Mouse (Mus musculus): Measurements from ENCODE around the gene Unc13b. TPM values are rescaled to one million over a fixed set of nuclear protein-coding genes. Genes with fewer than 3 reads are reported as not detected.

Gene Unc13b
- total and polyA plus RNA-seq, 2 experiments from 2014 or later = 7.9 to 40.2 TPM

GRCm38 (mm10) chr4:43267323-43267658 is 208.5 kb downstream of the Unc13b start:
- ATAC-seq (ENCODE audit: low FRiP score) (no peak), DNase-seq (ENCODE audit: low spot score) (no peak)
- H3K4me1 ChIP-seq (ENCODE audit: insufficient read depth, low read length) = no peaks in the 10 kb centered on the region
- H3K4me3 ChIP-seq (ENCODE audit: low read depth, low read length) = peak overlapping the region; percentile 39
- no peak for TF ChIP-seq CTCF (IDR thresholded peaks at IDR 0.05)
- H3K9me3 ChIP-seq (ENCODE audit: low read length) = no peaks in the 10 kb centered on the region
- H3K36me3 ChIP-seq (ENCODE audit: insufficient read depth, low read length) = no peaks in the 10 kb centered on the region
- 1% methylated on average over 2 of the region's 2 CpGs for WGBS
- no peaks in the 10 kb centered on the region for H3K27me3 ChIP-seq (ENCODE audit: insufficient read depth, low read length)
- peak overlapping the region; percentile 52; the same call in 1 of the 2 replicates for H3K9ac ChIP-seq (replicated peaks; ENCODE audit: low read length, poor library complexity, severe bottlenecking)
- peak overlapping the region; percentile 72 for H3K4me2 ChIP-seq (ENCODE audit: low read depth, low read length, poor library complexity, severe bottlenecking)
- H3K27ac ChIP-seq (ENCODE audit: low read depth, low read length) = 0 out of 2 replicates have a peak overlapping the region, but pooled peaks have one; percentile 32

- Histone ChIP-seq H3K9ac (replicated peaks; ENCODE audit: low read length, poor library complexity, severe bottlenecking) (no peak overlapping the region), H3K27ac (ENCODE audit: low read depth, low read length) (no peak overlapping the region), H3K4me1 (ENCODE audit: insufficient read depth, low read length) (no peaks in the 10 kb centered on the region), H3K27me3 (ENCODE audit: insufficient read depth, low read length) (no peaks in the 10 kb centered on the region), H3K4me2 (ENCODE audit: low read depth, low read length, poor library complexity, severe bottlenecking) (no peak overlapping the region), H3K4me3 (ENCODE audit: low read depth, low read length) (no peak overlapping the region), H3K36me3 (ENCODE audit: insufficient read depth, low read length) (no peaks in the 10 kb centered on the region), H3K9me3 (ENCODE audit: low read length) (no peaks in the 10 kb centered on the region)
- no peak for DNase-seq (ENCODE audit: low spot score)
- 96% methylated on average over 5 of the region's 5 CpGs for WGBS
- no peak for TF ChIP-seq CTCF (IDR thresholded peaks at IDR 0.05)
- no peak for ATAC-seq (ENCODE audit: low FRiP score)
Measured at GRCm38 (mm10) chr4:43285476-43285875, 226.7 kb downstream of the Unc13b start.

GRCm38 (mm10) chr4:43287305-43287704 is 228.6 kb downstream of the Unc13b start:
- WGBS = 73% methylated on average over 3 of the region's 3 CpGs
- H3K4me2 ChIP-seq (ENCODE audit: low read depth, low read length, poor library complexity, severe bottlenecking) = no peak overlapping the region
- no peak for ATAC-seq (ENCODE audit: low FRiP score)
- no peaks in the 10 kb centered on the region for H3K36me3 ChIP-seq (ENCODE audit: insufficient read depth, low read length)
- TF ChIP-seq CTCF (IDR thresholded peaks at IDR 0.05) = no peak
- H3K4me1 ChIP-seq (ENCODE audit: insufficient read depth, low read length) = no peaks in the 10 kb centered on the region
- no peak overlapping the region for H3K4me3 ChIP-seq (ENCODE audit: low read depth, low read length)
- H3K27ac ChIP-seq (ENCODE audit: low read depth, low read length) = no peak overlapping the region
- DNase-seq (ENCODE audit: low spot score) = no peak
- H3K27me3 ChIP-seq (ENCODE audit: insufficient read depth, low read length) = no peaks in the 10 kb centered on the region
- H3K9me3 ChIP-seq (ENCODE audit: low read length) = no peaks in the 10 kb centered on the region
- no peak overlapping the region for H3K9ac ChIP-seq (replicated peaks; ENCODE audit: low read length, poor library complexity, severe bottlenecking)

GRCm38 (mm10) chr4:43294001-43294400 is 235.2 kb downstream of the Unc13b start:
- Histone ChIP-seq H3K27ac (ENCODE audit: low read depth, low read length) (no peak overlapping the region), H3K27me3 (ENCODE audit: insufficient read depth, low read length) (no peaks in the 10 kb centered on the region), H3K36me3 (ENCODE audit: insufficient read depth, low read length) (no peaks in the 10 kb centered on the region), H3K4me1 (ENCODE audit: insufficient read depth, low read length) (no peaks in the 10 kb centered on the region), H3K4me3 (ENCODE audit: low read depth, low read length) (no peak overlapping the region), H3K9ac (replicated peaks; ENCODE audit: low read length, poor library complexity, severe bottlenecking) (no peak overlapping the region), H3K4me2 (ENCODE audit: low read depth, low read length, poor library complexity, severe bottlenecking) (no peak overlapping the region), H3K9me3 (ENCODE audit: low read length) (no peaks in the 10 kb centered on the region)
- ATAC-seq (ENCODE audit: low FRiP score) (no peak), DNase-seq (ENCODE audit: low spot score) (no peak)
- WGBS = 42% methylated on average over 6 of the region's 6 CpGs
- peak; percentile 38 for TF ChIP-seq CTCF (IDR thresholded peaks at IDR 0.05)

- Histone ChIP-seq H3K4me2 (ENCODE audit: low read depth, low read length, poor library complexity, severe bottlenecking) (no peak overlapping the region), H3K9ac (replicated peaks; ENCODE audit: low read length, poor library complexity, severe bottlenecking) (no peak overlapping the region), H3K9me3 (ENCODE audit: low read length) (no peaks in the 10 kb centered on the region), H3K4me1 (ENCODE audit: insufficient read depth, low read length) (0 out of 2 replicates have a peak, but pooled peaks cover 4% of the 10 kb centered on the region), H3K27me3 (ENCODE audit: insufficient read depth, low read length) (no peaks in the 10 kb centered on the region), H3K36me3 (ENCODE audit: insufficient read depth, low read length) (no peaks in the 10 kb centered on the region), H3K27ac (ENCODE audit: low read depth, low read length) (peak overlapping the region; percentile 27; the same call in 1 of the 2 replicates), H3K4me3 (ENCODE audit: low read depth, low read length) (no peak overlapping the region)
- ATAC-seq (ENCODE audit: low FRiP score) (peak; percentile 66; the same call in 1 of the 2 replicates), DNase-seq (ENCODE audit: low spot score) (peak; percentile 34)
- WGBS = 12% methylated on average over 11 of the region's 11 CpGs
- TF ChIP-seq CTCF (IDR thresholded peaks at IDR 0.05) = no peak
Measured at GRCm38 (mm10) chr4:43309696-43310338, 251.1 kb downstream of the Unc13b start.

Other genes with a start within 250 kb of the Unc13b start
- not detected in 2 replicates for gene Fam205a1, start 205.1 kb upstream of the Unc13b start, total RNA-seq (2014; rRNA removed)
- not detected in 2 replicates for gene Fam205a1, start 205.1 kb upstream of the Unc13b start, polyA plus RNA-seq (2015; fragmentation: Nextera tagmentation; extraction: Ambion mirVana)
- 0.09 and 0.16 TPM in 2 replicates for gene Gm12394, start 202.2 kb upstream of the Unc13b start, total RNA-seq (2014; rRNA removed)
- gene Gm12394, start 202.2 kb upstream of the Unc13b start, polyA plus RNA-seq (2015; fragmentation: Nextera tagmentation; extraction: Ambion mirVana) = 0.21 and 0.71 TPM in 2 replicates
- gene Fam205c, start 184.7 kb upstream of the Unc13b start, total RNA-seq (2014; rRNA removed) = not detected in 2 replicates
- gene Fam205c, start 184.7 kb upstream of the Unc13b start, polyA plus RNA-seq (2015; fragmentation: Nextera tagmentation; extraction: Ambion mirVana) = 2.1 and 4.4 TPM in 2 replicates
- 130 and 148 TPM in 2 replicates for gene Phf24, start 142.3 kb upstream of the Unc13b start, total RNA-seq (2014; rRNA removed)
- gene Phf24, start 142.3 kb upstream of the Unc13b start, polyA plus RNA-seq (2015; fragmentation: Nextera tagmentation; extraction: Ambion mirVana) = 44.4 and 45.0 TPM in 2 replicates
- 75.6 and 109 TPM in 2 replicates for gene Dnajb5, start 109.1 kb upstream of the Unc13b start, total RNA-seq (2014; rRNA removed)
- 37.9 and 41.4 TPM in 2 replicates for gene Dnajb5, start 109.1 kb upstream of the Unc13b start, polyA plus RNA-seq (2015; fragmentation: Nextera tagmentation; extraction: Ambion mirVana)
- not detected in 2 replicates for gene 1700022I11Rik, start 89.3 kb upstream of the Unc13b start, total RNA-seq (2014; rRNA removed)
- gene 1700022I11Rik, start 89.3 kb upstream of the Unc13b start, polyA plus RNA-seq (2015; fragmentation: Nextera tagmentation; extraction: Ambion mirVana) = 0.19 and 0.48 TPM in 2 replicates
- 192 and 242 TPM in 2 replicates for gene Vcp, start 58.4 kb upstream of the Unc13b start, total RNA-seq (2014; rRNA removed)
- 448 and 464 TPM in 2 replicates for gene Vcp, start 58.4 kb upstream of the Unc13b start, polyA plus RNA-seq (2015; fragmentation: Nextera tagmentation; extraction: Ambion mirVana)
- gene Fancg, start 48.4 kb upstream of the Unc13b start, total RNA-seq (2014; rRNA removed) = 15.0 and 18.2 TPM in 2 replicates
- gene Fancg, start 48.4 kb upstream of the Unc13b start, polyA plus RNA-seq (2015; fragmentation: Nextera tagmentation; extraction: Ambion mirVana) = 14.2 and 14.3 TPM in 2 replicates
- gene Pigo, start 33.1 kb upstream of the Unc13b start, total RNA-seq (2014; rRNA removed) = 30.5 and 33.4 TPM in 2 replicates
- 24.4 and 26.1 TPM in 2 replicates for gene Pigo, start 33.1 kb upstream of the Unc13b start, polyA plus RNA-seq (2015; fragmentation: Nextera tagmentation; extraction: Ambion mirVana)
- gene Stoml2, start 27.2 kb upstream of the Unc13b start, total RNA-seq (2014; rRNA removed) = 89.6 and 102 TPM in 2 replicates
- 230 and 241 TPM in 2 replicates for gene Stoml2, start 27.2 kb upstream of the Unc13b start, polyA plus RNA-seq (2015; fragmentation: Nextera tagmentation; extraction: Ambion mirVana)
- gene Fam214b, start 12.7 kb upstream of the Unc13b start, total RNA-seq (2014; rRNA removed) = 31.1 and 48.7 TPM in 2 replicates
- gene Fam214b, start 12.7 kb upstream of the Unc13b start, polyA plus RNA-seq (2015; fragmentation: Nextera tagmentation; extraction: Ambion mirVana) = 30.3 and 32.3 TPM in 2 replicates
- gene Atp8b5, start 208.2 kb downstream of the Unc13b start, total RNA-seq (2014; rRNA removed) = 0.44 and 0.47 TPM in 2 replicates
- 0.17 and 0.54 TPM in 2 replicates for gene Atp8b5, start 208.2 kb downstream of the Unc13b start, polyA plus RNA-seq (2015; fragmentation: Nextera tagmentation; extraction: Ambion mirVana)